Mouse (Mus musculus): ENCODE data around the gene Angptl8. TPM values are rescaled to one million over a fixed set of nuclear protein-coding genes. Genes with fewer than 3 reads are reported as not detected.

Gene Angptl8
- polyA plus RNA-seq, 1 experiment from 2014 or later = 2.1 TPM

DNA sequence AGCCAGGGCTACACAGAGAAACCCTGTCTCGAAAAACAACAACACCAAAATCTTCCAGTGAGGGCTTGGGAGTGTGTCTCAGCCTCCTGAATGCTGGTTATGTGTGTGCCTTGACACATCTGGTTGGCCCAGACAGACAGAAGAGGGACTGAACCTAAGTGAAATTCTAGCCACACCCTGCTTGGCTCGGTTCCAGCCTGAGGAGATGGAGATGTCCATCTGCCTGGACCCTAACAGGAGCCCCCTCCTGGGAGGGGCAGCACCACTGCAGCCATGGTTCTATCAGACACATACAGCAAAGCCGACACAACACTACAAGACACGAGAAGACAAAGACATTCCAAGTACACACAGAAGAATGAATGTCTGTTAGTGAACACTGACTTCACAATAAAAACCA is 17.2 kb upstream of the Angptl8 start:
- Histone ChIP-seq H3K9ac (ENCODE audit: low read length) (no peak overlapping the region), H3K4me2 (replicated peaks; ENCODE audit: low read depth) (no peak overlapping the region), H3K4me1 (replicated peaks; ENCODE audit: control insufficient read depth, insufficient read depth) (no peaks in the 10 kb centered on the region), H3K9me3 (ENCODE audit: control insufficient read depth, low read length) (no peaks in the 10 kb centered on the region), H3K27ac (replicated peaks) (no peak overlapping the region), H3K4me3 (ENCODE audit: low read depth, low read length) (no peak overlapping the region), H3K36me3 (ENCODE audit: control insufficient read depth, insufficient read depth, low read length) (peaks cover 35% of the 10 kb centered on the region), H3K27me3 (ENCODE audit: control insufficient read depth, insufficient read depth, low read length) (no peaks in the 10 kb centered on the region)
- WGBS = 79% methylated on average over 4 of the region's 4 CpGs
- TF ChIP-seq CTCF (IDR thresholded peaks at IDR 0.05; ENCODE audit: low read depth) (no peak), EP300 (optimal IDR thresholded peaks at IDR 0.05) (no peak)
- DNase-seq (ENCODE audit: low spot score) (no peak), ATAC-seq (ENCODE audit: low FRiP score, low TSS enrichment) (no peak)

DNA sequence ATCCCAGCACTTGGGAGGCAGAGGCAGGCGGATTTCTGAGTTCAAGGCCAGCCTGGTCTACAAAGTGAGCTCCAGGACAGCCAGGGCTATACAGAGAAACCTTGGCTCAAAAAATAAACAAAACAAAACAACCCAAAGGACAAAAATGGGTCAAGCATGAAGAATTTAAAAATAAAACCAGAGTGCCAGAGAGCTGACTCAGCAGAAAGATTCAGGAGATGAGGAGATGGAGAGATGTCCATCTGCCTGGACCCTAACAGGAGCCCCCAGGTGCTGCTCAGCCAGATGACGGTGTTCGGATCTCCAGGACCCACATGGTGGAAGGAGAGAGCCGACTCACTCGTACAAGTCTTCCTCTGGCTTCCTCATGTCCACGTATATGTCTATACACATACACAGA is 16.7 kb upstream of the Angptl8 start:
- Histone ChIP-seq H3K9ac (ENCODE audit: low read length) (no peak overlapping the region), H3K27me3 (ENCODE audit: control insufficient read depth, insufficient read depth, low read length) (no peaks in the 10 kb centered on the region), H3K27ac (replicated peaks) (no peak overlapping the region), H3K4me1 (replicated peaks; ENCODE audit: control insufficient read depth, insufficient read depth) (no peaks in the 10 kb centered on the region), H3K9me3 (ENCODE audit: control insufficient read depth, low read length) (no peaks in the 10 kb centered on the region), H3K4me3 (ENCODE audit: low read depth, low read length) (no peak overlapping the region), H3K36me3 (ENCODE audit: control insufficient read depth, insufficient read depth, low read length) (peaks cover 33% of the 10 kb centered on the region), H3K4me2 (replicated peaks; ENCODE audit: low read depth) (no peak overlapping the region)
- no peak for TF ChIP-seq CTCF (IDR thresholded peaks at IDR 0.05; ENCODE audit: low read depth)
- no peak for TF ChIP-seq EP300 (optimal IDR thresholded peaks at IDR 0.05)
- no peak for ATAC-seq (ENCODE audit: low FRiP score, low TSS enrichment)
- no peak for DNase-seq (ENCODE audit: low spot score)
- WGBS = 90% methylated on average over 6 of the region's 6 CpGs

- ATAC-seq (ENCODE audit: low FRiP score, low TSS enrichment) = no peak
- Histone ChIP-seq H3K4me3 (ENCODE audit: low read depth, low read length) (no peak overlapping the region), H3K27me3 (ENCODE audit: control insufficient read depth, insufficient read depth, low read length) (no peaks in the 10 kb centered on the region), H3K4me1 (replicated peaks; ENCODE audit: control insufficient read depth, insufficient read depth) (no peaks in the 10 kb centered on the region), H3K4me2 (replicated peaks; ENCODE audit: low read depth) (no peak overlapping the region), H3K27ac (replicated peaks) (no peak overlapping the region), H3K9ac (ENCODE audit: low read length) (no peak overlapping the region), H3K36me3 (ENCODE audit: control insufficient read depth, insufficient read depth, low read length) (peaks cover 33% of the 10 kb centered on the region), H3K9me3 (ENCODE audit: control insufficient read depth, low read length) (no peaks in the 10 kb centered on the region)
- no peak for DNase-seq (ENCODE audit: low spot score)
- TF ChIP-seq CTCF (IDR thresholded peaks at IDR 0.05; ENCODE audit: low read depth) = no peak
- no peak for TF ChIP-seq EP300 (optimal IDR thresholded peaks at IDR 0.05)
- 84% methylated on average over 2 of the region's 2 CpGs for WGBS
Observed at GRCm38 (mm10) chr9:21819181-21819729, 16.1 kb upstream of the Angptl8 start.

GRCm38 (mm10) chr9:21820183-21820582 is 15.1 kb upstream of the Angptl8 start:
- Histone ChIP-seq H3K9me3 (ENCODE audit: control insufficient read depth, low read length) (no peaks in the 10 kb centered on the region), H3K27ac (replicated peaks) (no peak overlapping the region), H3K4me3 (ENCODE audit: low read depth, low read length) (no peak overlapping the region), H3K4me2 (replicated peaks; ENCODE audit: low read depth) (no peak overlapping the region), H3K4me1 (replicated peaks; ENCODE audit: control insufficient read depth, insufficient read depth) (no peaks in the 10 kb centered on the region), H3K9ac (ENCODE audit: low read length) (no peak overlapping the region), H3K27me3 (ENCODE audit: control insufficient read depth, insufficient read depth, low read length) (no peaks in the 10 kb centered on the region), H3K36me3 (ENCODE audit: control insufficient read depth, insufficient read depth, low read length) (peaks cover 33% of the 10 kb centered on the region)
- ATAC-seq (ENCODE audit: low FRiP score, low TSS enrichment) = no peak
- 82% methylated on average over 12 of the region's 12 CpGs for WGBS
- DNase-seq (ENCODE audit: low spot score) = no peak
- TF ChIP-seq EP300 (optimal IDR thresholded peaks at IDR 0.05) (no peak), CTCF (IDR thresholded peaks at IDR 0.05; ENCODE audit: low read depth) (no peak)

- Histone ChIP-seq H3K4me1 (replicated peaks; ENCODE audit: control insufficient read depth, insufficient read depth) (no peaks in the 10 kb centered on the region), H3K27me3 (ENCODE audit: control insufficient read depth, insufficient read depth, low read length) (no peaks in the 10 kb centered on the region), H3K9ac (ENCODE audit: low read length) (no peak overlapping the region), H3K4me2 (replicated peaks; ENCODE audit: low read depth) (no peak overlapping the region), H3K9me3 (ENCODE audit: control insufficient read depth, low read length) (no peaks in the 10 kb centered on the region), H3K36me3 (ENCODE audit: control insufficient read depth, insufficient read depth, low read length) (peaks cover 14% of the 10 kb centered on the region), H3K4me3 (ENCODE audit: low read depth, low read length) (no peak overlapping the region), H3K27ac (replicated peaks) (no peak overlapping the region)
- no peak for DNase-seq (ENCODE audit: low spot score)
- no peak for TF ChIP-seq CTCF (IDR thresholded peaks at IDR 0.05; ENCODE audit: low read depth)
- TF ChIP-seq EP300 (optimal IDR thresholded peaks at IDR 0.05) = no peak
- ATAC-seq (ENCODE audit: low FRiP score, low TSS enrichment) = no peak
- WGBS = 80% methylated on average over 6 of the region's 6 CpGs
Observed at GRCm38 (mm10) chr9:21822686-21823085, 12.6 kb upstream of the Angptl8 start.

DNA sequence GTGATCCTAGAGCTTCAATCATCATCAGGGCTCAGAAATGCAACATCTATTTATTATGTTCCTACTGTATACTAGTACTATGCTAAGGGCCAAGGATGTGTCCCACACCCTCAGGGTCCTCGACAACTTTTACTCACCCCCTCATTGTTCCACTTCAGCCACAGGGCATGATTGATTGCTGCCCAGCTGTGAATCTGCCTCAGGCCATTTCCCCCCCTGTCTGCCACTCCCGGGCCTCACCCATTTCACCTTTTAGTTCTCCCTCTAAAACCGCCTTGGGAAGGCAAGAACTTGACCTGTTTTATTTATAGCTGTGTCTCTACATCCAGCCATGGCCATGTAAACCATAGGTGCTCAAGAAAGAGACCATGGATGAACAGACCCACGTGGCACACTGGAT is 11.4 kb upstream of the Angptl8 start:
- H3K4me1 ChIP-seq (replicated peaks; ENCODE audit: control insufficient read depth, insufficient read depth) = no peaks in the 10 kb centered on the region
- TF ChIP-seq CTCF (IDR thresholded peaks at IDR 0.05; ENCODE audit: low read depth) (no peak), EP300 (optimal IDR thresholded peaks at IDR 0.05) (no peak)
- ATAC-seq (ENCODE audit: low FRiP score, low TSS enrichment) = no peak
- H3K36me3 ChIP-seq (ENCODE audit: control insufficient read depth, insufficient read depth, low read length) = peaks cover 12% of the 10 kb centered on the region
- no peak overlapping the region for H3K4me2 ChIP-seq (replicated peaks; ENCODE audit: low read depth)
- no peak overlapping the region for H3K9ac ChIP-seq (ENCODE audit: low read length)
- WGBS = 47% methylated on average over 4 of the region's 4 CpGs
- no peak overlapping the region for H3K4me3 ChIP-seq (ENCODE audit: low read depth, low read length)
- DNase-seq (ENCODE audit: low spot score) = no peak
- no peaks in the 10 kb centered on the region for H3K9me3 ChIP-seq (ENCODE audit: control insufficient read depth, low read length)
- H3K27ac ChIP-seq (replicated peaks) = no peak overlapping the region
- H3K27me3 ChIP-seq (ENCODE audit: control insufficient read depth, insufficient read depth, low read length) = no peaks in the 10 kb centered on the region

All from stomach, postnatal 0 days (tissue).